ENCODE assay signal across 8 mouse cellular contexts in the genomic region with DNA sequence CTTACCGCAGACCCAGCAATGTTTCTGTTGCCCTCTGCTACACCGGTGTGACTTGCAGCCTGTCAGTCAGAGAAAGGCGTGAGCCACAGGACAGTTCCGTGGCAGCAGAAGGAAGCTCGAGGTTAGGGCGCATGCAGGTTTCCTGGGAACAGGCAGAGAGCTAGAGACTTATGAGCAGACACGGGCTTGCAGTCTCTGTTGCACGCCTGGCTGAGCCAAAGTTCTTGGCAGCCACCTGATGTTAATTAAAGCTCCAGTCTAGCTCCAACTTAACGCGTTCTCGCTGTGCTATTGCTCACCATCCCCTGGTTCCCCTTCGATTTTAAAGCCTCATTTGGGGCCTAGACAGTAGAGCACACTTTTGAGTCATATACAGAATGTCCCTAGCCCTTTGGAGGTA.
DNase-seq lines count a peak whose midpoint lies in the region; ATAC-seq lines count a peak whose summit lies in the region.

No protein-coding gene starts in this region.

- H3K27me3 ChIP-seq in forebrain, embryonic 13.5 days = no peaks in the 10 kb centered on the region
- no peaks in the 10 kb centered on the region for H3K27me3 ChIP-seq in forebrain, embryonic 12.5 days
- no peaks in the 10 kb centered on the region for H3K27me3 ChIP-seq in midbrain, embryonic 14.5 days (ENCODE audit: control insufficient read depth, insufficient read depth, low read length)
- H3K27me3 ChIP-seq in midbrain, embryonic 10.5 days (ENCODE audit: low read depth, poor library complexity, severe bottlenecking) = no peaks in the 10 kb centered on the region

- no peak overlapping the region for H3K4me2 ChIP-seq in forebrain, embryonic 13.5 days
- H3K4me2 ChIP-seq in forebrain, embryonic 12.5 days = no peak overlapping the region
- no peak overlapping the region for H3K4me2 ChIP-seq in midbrain, embryonic 14.5 days (ENCODE audit: low read length)

- no peaks in the 10 kb centered on the region for H3K9me3 ChIP-seq in forebrain, embryonic 13.5 days (replicated peaks)
- no peaks in the 10 kb centered on the region for H3K9me3 ChIP-seq in forebrain, embryonic 12.5 days
- H3K9me3 ChIP-seq in midbrain, embryonic 14.5 days (ENCODE audit: control insufficient read depth, low read length) = no peaks in the 10 kb centered on the region
- no peaks in the 10 kb centered on the region for H3K9me3 ChIP-seq in midbrain, embryonic 10.5 days (replicated peaks)

- WGBS in forebrain, embryonic 13.5 days = 80% methylated on average over 12 of the region's 12 CpGs
- WGBS in forebrain, embryonic 12.5 days = 75% methylated on average over 12 of the region's 12 CpGs
- WGBS in midbrain, embryonic 14.5 days = 71% methylated on average over 12 of the region's 12 CpGs
- WGBS in midbrain, embryonic 10.5 days = 75% methylated on average over 12 of the region's 12 CpGs

- no peak overlapping the region for H3K9ac ChIP-seq in forebrain, embryonic 13.5 days
- H3K9ac ChIP-seq in forebrain, embryonic 12.5 days = no peak overlapping the region
- no peak overlapping the region for H3K9ac ChIP-seq in midbrain, embryonic 14.5 days (replicated peaks; ENCODE audit: low read length)

- no peaks in the 10 kb centered on the region for H3K36me3 ChIP-seq in forebrain, embryonic 13.5 days (ENCODE audit: poor library complexity, severe bottlenecking)
- H3K36me3 ChIP-seq in forebrain, embryonic 12.5 days (replicated peaks) = no peaks in the 10 kb centered on the region
- H3K36me3 ChIP-seq in midbrain, embryonic 14.5 days (ENCODE audit: control insufficient read depth, insufficient read depth, low read length) = no peaks in the 10 kb centered on the region
- H3K36me3 ChIP-seq in midbrain, embryonic 10.5 days = no peaks in the 10 kb centered on the region

- 0 out of 2 replicates have a peak, but pooled peaks have one; percentile 38 for ATAC-seq in forebrain, embryonic 13.5 days
- no peak for ATAC-seq in forebrain, embryonic 12.5 days (ENCODE audit: low FRiP score)
- ATAC-seq in midbrain, embryonic 14.5 days (ENCODE audit: low FRiP score, low TSS enrichment) = no peak
- ATAC-seq in erythroid progenitor cell, adult 5-6 weeks (replicated peaks; ENCODE audit: low FRiP score, poor library complexity, severe bottlenecking) = no peak

- H3K4me1 ChIP-seq in forebrain, embryonic 13.5 days = no peaks in the 10 kb centered on the region
- H3K4me1 ChIP-seq in forebrain, embryonic 12.5 days = no peaks in the 10 kb centered on the region
- H3K4me1 ChIP-seq in midbrain, embryonic 14.5 days (ENCODE audit: control insufficient read depth, insufficient read depth, low read length) = no peaks in the 10 kb centered on the region
- H3K4me1 ChIP-seq in midbrain, embryonic 10.5 days = no peaks in the 10 kb centered on the region

- peak; percentile 14 for DNase-seq in midbrain, embryonic 14.5 days
- DNase-seq in midbrain, embryonic 10.5 days (ENCODE audit: low spot score) = no peak
- DNase-seq in layer of hippocampus, adult 9-11 months = peak; percentile 66
- peak; percentile 9 for DNase-seq in right cerebral cortex, postnatal 4 days
- no peak for DNase-seq in adrenal gland, postnatal 14 days

- no peak overlapping the region for H3K27ac ChIP-seq in forebrain, embryonic 13.5 days
- H3K27ac ChIP-seq in forebrain, embryonic 12.5 days = no peak overlapping the region
- no peak overlapping the region for H3K27ac ChIP-seq in midbrain, embryonic 14.5 days (replicated peaks; ENCODE audit: low read depth, low read length)
- H3K27ac ChIP-seq in midbrain, embryonic 10.5 days (replicated peaks) = no peak overlapping the region

- no peak overlapping the region for H3K4me3 ChIP-seq in forebrain, embryonic 13.5 days
- H3K4me3 ChIP-seq in forebrain, embryonic 12.5 days (replicated peaks) = no peak overlapping the region
- H3K4me3 ChIP-seq in midbrain, embryonic 14.5 days (replicated peaks; ENCODE audit: low read depth, low read length) = no peak overlapping the region
- no peak overlapping the region for H3K4me3 ChIP-seq in midbrain, embryonic 10.5 days

Comparison
In these comparisons a context has a peak if more than half of its experiments do, and no peak if none do; other contexts are left out.
1. DNase-seq: peak in midbrain, embryonic 14.5 days (single experiment), layer of hippocampus, adult 9-11 months (single experiment) and right cerebral cortex, postnatal 4 days (single experiment); none in midbrain, embryonic 10.5 days (single experiment) and adrenal gland, postnatal 14 days (single experiment).